Mouse (Mus musculus) CD4-positive, CD25-positive, alpha-beta regulatory T cell, adult 4 months (primary cell): ENCODE data around the gene Kcna5. TPM values are rescaled to one million over a fixed set of nuclear protein-coding genes. Genes with fewer than 3 reads are reported as not detected.

Experiments
- ATAC-seq: one replicate; pipeline ENCODE4 v1.8.0; 2017
- polyA plus RNA-seq, 2 experiments: library from polyadenylated mRNA; unstranded; fragments of 100-300 nt; shearing (Covaris generic); gene quantifications; one replicate each; pipeline ENCODE4 v1.2.1; 2017

The Kcna5 gene
- polyA plus RNA-seq: not detected

- ATAC-seq: no peak
These were observed at the start of gene Kcna5 for GRCm38 (mm10) chr6:126535208-126535910. Kcna5 (minus strand) TSS chr6:126535412.

GRCm38 (mm10) chr6:126583075-126583474, 47.9 kb upstream of the Kcna5 start:
- no peak for ATAC-seq

GRCm38 (mm10) chr6:126581632-126582031, 46.4 kb upstream of the Kcna5 start:
- ATAC-seq: no peak

GRCm38 (mm10) chr6:126580571-126580970, 45.4 kb upstream of the Kcna5 start:
- no peak for ATAC-seq

- no peak for ATAC-seq
These were observed 42.2 kb upstream of the Kcna5 start for GRCm38 (mm10) chr6:126577415-126577814.

GRCm38 (mm10) chr6:126576566-126576965, 41.4 kb upstream of the Kcna5 start:
- ATAC-seq: no peak

- ATAC-seq: no peak
These were observed 39.6 kb upstream of the Kcna5 start for GRCm38 (mm10) chr6:126574778-126575177.

GRCm38 (mm10) chr6:126573021-126573420, 37.8 kb upstream of the Kcna5 start:
- ATAC-seq: no peak

GRCm38 (mm10) chr6:126569809-126570208, 34.6 kb upstream of the Kcna5 start:
- ATAC-seq: no peak

- ATAC-seq: no peak
These were observed 33.0 kb upstream of the Kcna5 start for GRCm38 (mm10) chr6:126568046-126568830.

- no peak for ATAC-seq
These were observed 32.1 kb upstream of the Kcna5 start for GRCm38 (mm10) chr6:126567326-126567725.

GRCm38 (mm10) chr6:126564376-126564775, 29.2 kb upstream of the Kcna5 start:
- no peak for ATAC-seq

- no peak for ATAC-seq
These were observed 28.7 kb upstream of the Kcna5 start for GRCm38 (mm10) chr6:126563898-126564297.

GRCm38 (mm10) chr6:126561702-126562101, 26.5 kb upstream of the Kcna5 start:
- ATAC-seq: no peak

GRCm38 (mm10) chr6:126560696-126561095, 25.5 kb upstream of the Kcna5 start:
- no peak for ATAC-seq

GRCm38 (mm10) chr6:126560036-126560435, 24.8 kb upstream of the Kcna5 start:
- ATAC-seq: no peak

GRCm38 (mm10) chr6:126558276-126558675, 23.1 kb upstream of the Kcna5 start:
- no peak for ATAC-seq

GRCm38 (mm10) chr6:126553812-126554211, 18.6 kb upstream of the Kcna5 start:
- ATAC-seq: no peak

- ATAC-seq: no peak
These were observed 16.7 kb upstream of the Kcna5 start for GRCm38 (mm10) chr6:126551862-126552395.

- ATAC-seq: no peak
These were observed 9.2 kb upstream of the Kcna5 start for GRCm38 (mm10) chr6:126544107-126545036.

- no peak for ATAC-seq
These were observed 7.5 kb upstream of the Kcna5 start for GRCm38 (mm10) chr6:126542724-126543123.

GRCm38 (mm10) chr6:126537512-126537911, 2.3 kb upstream of the Kcna5 start:
- ATAC-seq: no peak

- no peak for ATAC-seq
These were observed 1.7 kb upstream of the Kcna5 start for GRCm38 (mm10) chr6:126536926-126537325.
